Mouse (Mus musculus): ENCODE data around the gene Gmeb1. TPM values are rescaled to one million over a fixed set of nuclear protein-coding genes. Genes with fewer than 3 reads are reported as not detected.
"Not testable (repeated sequence)": the region's sequence is repeated elsewhere in the genome, so short reads cannot be mapped to it uniquely, and the experiment has no call there.

Gene Gmeb1
- polyA plus RNA-seq, 1 experiment from 2014 or later: 45.9 TPM

- no peaks in the 10 kb centered on the region for H3K27me3 ChIP-seq (ENCODE audit: low read depth, poor library complexity, severe bottlenecking)
- peaks cover 6% of the 10 kb centered on the region; the same call in 1 of the 2 replicates for H3K9me3 ChIP-seq (replicated peaks)
- no peaks in the 10 kb centered on the region for H3K4me1 ChIP-seq
- DNase-seq (ENCODE audit: low spot score): no peak
- 46% methylated on average over 8 of the region's 8 CpGs for WGBS
- no peak overlapping the region for H3K4me3 ChIP-seq
- no peak overlapping the region for H3K27ac ChIP-seq (replicated peaks)
- peaks cover 40% of the 10 kb centered on the region for H3K36me3 ChIP-seq
Observed at GRCm38 (mm10) chr4:132295696-132296390, 34.4 kb upstream of the Gmeb1 start.

- H3K27me3 ChIP-seq (ENCODE audit: low read depth, poor library complexity, severe bottlenecking): no peaks in the 10 kb centered on the region
- H3K27ac ChIP-seq (replicated peaks): no peak overlapping the region
- no peak for DNase-seq (ENCODE audit: low spot score)
- H3K9me3 ChIP-seq (replicated peaks): peaks cover 7% of the 10 kb centered on the region; the same call in 1 of the 2 replicates
- H3K4me1 ChIP-seq: no peaks in the 10 kb centered on the region
- WGBS: 85% methylated on average over 7 of the region's 7 CpGs
- H3K36me3 ChIP-seq: peaks cover 57% of the 10 kb centered on the region
- no peak overlapping the region for H3K4me3 ChIP-seq
Observed at GRCm38 (mm10) chr4:132293682-132294240, 32.4 kb upstream of the Gmeb1 start.

GRCm38 (mm10) chr4:132292988-132293387, 31.6 kb upstream of the Gmeb1 start:
- H3K4me3 ChIP-seq: no peak overlapping the region
- no peaks in the 10 kb centered on the region for H3K4me1 ChIP-seq
- H3K36me3 ChIP-seq: peaks cover 57% of the 10 kb centered on the region
- peaks cover 7% of the 10 kb centered on the region; the same call in 1 of the 2 replicates for H3K9me3 ChIP-seq (replicated peaks)
- H3K27ac ChIP-seq (replicated peaks): no peak overlapping the region
- DNase-seq (ENCODE audit: low spot score): no peak
- H3K27me3 ChIP-seq (ENCODE audit: low read depth, poor library complexity, severe bottlenecking): no peaks in the 10 kb centered on the region
- WGBS: 45% methylated on average over 4 of the region's 4 CpGs

- Histone ChIP-seq H3K4me1 (no peaks in the 10 kb centered on the region), H3K9me3 (replicated peaks) (peaks cover 7% of the 10 kb centered on the region; the same call in 1 of the 2 replicates), H3K4me3 (no peak overlapping the region), H3K27me3 (ENCODE audit: low read depth, poor library complexity, severe bottlenecking) (no peaks in the 10 kb centered on the region), H3K36me3 (peaks cover 68% of the 10 kb centered on the region), H3K27ac (replicated peaks) (no peak overlapping the region)
- WGBS: 87% methylated on average over 12 of the region's 12 CpGs
- no peak for DNase-seq (ENCODE audit: low spot score)
Observed at GRCm38 (mm10) chr4:132291624-132292335, 30.4 kb upstream of the Gmeb1 start.

GRCm38 (mm10) chr4:132291056-132291455, 29.7 kb upstream of the Gmeb1 start:
- no peak for DNase-seq (ENCODE audit: low spot score)
- Histone ChIP-seq H3K9me3 (replicated peaks) (peaks cover 7% of the 10 kb centered on the region; the same call in 1 of the 2 replicates), H3K4me3 (no peak overlapping the region), H3K4me1 (no peaks in the 10 kb centered on the region), H3K27me3 (ENCODE audit: low read depth, poor library complexity, severe bottlenecking) (no peaks in the 10 kb centered on the region), H3K27ac (replicated peaks) (no peak overlapping the region), H3K36me3 (peaks cover 76% of the 10 kb centered on the region)
- 94% methylated on average over 4 of the region's 4 CpGs for WGBS

- not testable (repeated sequence) for H3K27ac ChIP-seq (replicated peaks); H3K9me3 ChIP-seq (replicated peaks); H3K4me3 ChIP-seq; DNase-seq (ENCODE audit: low spot score); H3K27me3 ChIP-seq (ENCODE audit: low read depth, poor library complexity, severe bottlenecking); H3K4me1 ChIP-seq
- 87% methylated on average over 4 of the region's 5 CpGs for WGBS
- peaks cover 85% of the 10 kb centered on the region for H3K36me3 ChIP-seq
Observed at GRCm38 (mm10) chr4:132288840-132289239, 27.4 kb upstream of the Gmeb1 start.

- no peak for DNase-seq (ENCODE audit: low spot score)
Observed at GRCm38 (mm10) chr4:132275949-132276348, 14.5 kb upstream of the Gmeb1 start.

GRCm38 (mm10) chr4:132274156-132274862, 12.9 kb upstream of the Gmeb1 start, which contains the start of gene Taf12:
Gene Taf12, plus strand, starts transcription at chr4:132274375.
- peak; percentile 95 for DNase-seq (ENCODE audit: low spot score)
- Histone ChIP-seq H3K9me3 (replicated peaks) (no peaks in the 10 kb centered on the region), H3K27me3 (ENCODE audit: low read depth, poor library complexity, severe bottlenecking) (no peaks in the 10 kb centered on the region), H3K4me1 (peaks cover 34% of the 10 kb centered on the region), H3K27ac (replicated peaks) (peak within 1 kb of the TSS; percentile 94), H3K36me3 (no peaks in the 10 kb centered on the region), H3K4me3 (peak within 1 kb of the TSS; percentile 77)
- WGBS: under 1% methylated on average over 48 of the region's 48 CpGs

More at GRCm38 (mm10) chr4:132275949-132276348, 14.5 kb upstream of the Gmeb1 start:
- WGBS: 86% methylated on average over 3 of the region's 3 CpGs
- no peaks in the 10 kb centered on the region for H3K9me3 ChIP-seq (replicated peaks)
- H3K4me3 ChIP-seq: peak overlapping the region; percentile 77
- H3K36me3 ChIP-seq: peaks cover 5% of the 10 kb centered on the region
- H3K27me3 ChIP-seq (ENCODE audit: low read depth, poor library complexity, severe bottlenecking): no peaks in the 10 kb centered on the region
- peaks cover 28% of the 10 kb centered on the region for H3K4me1 ChIP-seq
- H3K27ac ChIP-seq (replicated peaks): no peak overlapping the region

GRCm38 (mm10) chr4:132273166-132273565, 11.8 kb upstream of the Gmeb1 start:
- H3K27me3 ChIP-seq (ENCODE audit: low read depth, poor library complexity, severe bottlenecking): no peaks in the 10 kb centered on the region
- 84% methylated on average over 2 of the region's 2 CpGs for WGBS
- peaks cover 34% of the 10 kb centered on the region for H3K4me1 ChIP-seq
- H3K27ac ChIP-seq (replicated peaks): peak overlapping the region; percentile 94; the same call in 1 of the 2 replicates
- H3K36me3 ChIP-seq: no peaks in the 10 kb centered on the region
- H3K9me3 ChIP-seq (replicated peaks): no peaks in the 10 kb centered on the region
- no peak for DNase-seq (ENCODE audit: low spot score)
- H3K4me3 ChIP-seq: peak overlapping the region; percentile 77

GRCm38 (mm10) chr4:132269740-132270560, 8.5 kb upstream of the Gmeb1 start:
- H3K27ac ChIP-seq (replicated peaks): peak overlapping the region; percentile 95
- H3K9me3 ChIP-seq (replicated peaks): no peaks in the 10 kb centered on the region
- no peaks in the 10 kb centered on the region for H3K36me3 ChIP-seq
- peak overlapping the region; percentile 37 for H3K4me3 ChIP-seq
- under 1% methylated on average over 35 of the region's 35 CpGs for WGBS
- peak; percentile 90 for DNase-seq (ENCODE audit: low spot score)
- no peaks in the 10 kb centered on the region for H3K27me3 ChIP-seq (ENCODE audit: low read depth, poor library complexity, severe bottlenecking)
- peaks cover 20% of the 10 kb centered on the region for H3K4me1 ChIP-seq

GRCm38 (mm10) chr4:132268871-132269739, 7.7 kb upstream of the Gmeb1 start:
- Histone ChIP-seq H3K4me3 (no peak overlapping the region), H3K36me3 (no peaks in the 10 kb centered on the region), H3K27me3 (ENCODE audit: low read depth, poor library complexity, severe bottlenecking) (no peaks in the 10 kb centered on the region), H3K27ac (replicated peaks) (no peak overlapping the region), H3K9me3 (replicated peaks) (no peaks in the 10 kb centered on the region), H3K4me1 (peaks cover 18% of the 10 kb centered on the region)
- 19% methylated on average over 6 of the region's 6 CpGs for WGBS
- DNase-seq (ENCODE audit: low spot score): no peak
